Mouse (Mus musculus) cerebellum, adult 2 months (tissue): ENCODE results near the gene Cyb5b. TPM values are rescaled to one million over a fixed set of nuclear protein-coding genes. Genes with fewer than 3 reads are reported as not detected.
"Not testable (repeated sequence)": the region's sequence is repeated elsewhere in the genome, so short reads cannot be mapped to it uniquely, and the experiment has no call there.

Experiments
- DNase-seq, 2 experiments: peaks; one replicate each; pipeline ENCODE4 v3.0.0; 2021
- H3K27ac ChIP-seq: fragments of 200-500 bp; 2 replicates; pipeline ENCODE4 v1.5.1; 2012; ENCODE audit warnings: low read length, control low read depth, inconsistent platforms; ENCODE audit not compliant: insufficient read depth
- H3K27me3 ChIP-seq: fragments of 200-500 bp; 2 replicates; pipeline ENCODE4 v1.6.1; 2012; ENCODE audit warnings: inconsistent platforms, mild to moderate bottlenecking, low read length, moderate library complexity; ENCODE audit not compliant: control insufficient read depth, insufficient read depth
- H3K4me1 ChIP-seq: fragments of 200-500 bp; 2 replicates; pipeline ENCODE4 v1.6.1; 2011; ENCODE audit warnings: low read length; ENCODE audit not compliant: control insufficient read depth, insufficient read depth
- H3K4me3 ChIP-seq: fragments of 200-500 bp; replicated peaks from 2 replicates; pipeline ENCODE3; 2011; ENCODE audit warnings: mild to moderate bottlenecking, low read depth, low read length, control low read depth; ENCODE audit not compliant: insufficient read depth
- CTCF ChIP-seq: fragments of 200-500 bp; IDR thresholded peaks from 2 replicates; pipeline ENCODE4 v1.5.1; 2011; ENCODE audit warnings: low read depth, mild to moderate bottlenecking, control low read depth, low read length, moderate library complexity, borderline replicate concordance; ENCODE audit not compliant: insufficient read depth
- POLR2A ChIP-seq: fragments of 200-500 bp; IDR thresholded peaks from 2 replicates; pipeline ENCODE4 v1.6.1; 2011; ENCODE audit warnings: low read length, control low read depth, borderline replicate concordance; ENCODE audit not compliant: insufficient read depth
- WGBS: fragments of 180-500 bp; shearing (Covaris S2); methylation state at CpG from one replicate; pipeline ENCODE4 v1.1.7; 2018; 5-methylcytosine and 5-hydroxymethylcytosine counted together
- polyA plus RNA-seq: library from polyadenylated mRNA; depleted of rRNA; stranded (reverse); fragments of >200 nt; gene quantifications from 2 replicates; pipeline ENCODE4 v1.2.3, GENCODE M21; 2012

Cyb5b gene
- polyA plus RNA-seq, 1 experiment: 90.3 TPM

DNA sequence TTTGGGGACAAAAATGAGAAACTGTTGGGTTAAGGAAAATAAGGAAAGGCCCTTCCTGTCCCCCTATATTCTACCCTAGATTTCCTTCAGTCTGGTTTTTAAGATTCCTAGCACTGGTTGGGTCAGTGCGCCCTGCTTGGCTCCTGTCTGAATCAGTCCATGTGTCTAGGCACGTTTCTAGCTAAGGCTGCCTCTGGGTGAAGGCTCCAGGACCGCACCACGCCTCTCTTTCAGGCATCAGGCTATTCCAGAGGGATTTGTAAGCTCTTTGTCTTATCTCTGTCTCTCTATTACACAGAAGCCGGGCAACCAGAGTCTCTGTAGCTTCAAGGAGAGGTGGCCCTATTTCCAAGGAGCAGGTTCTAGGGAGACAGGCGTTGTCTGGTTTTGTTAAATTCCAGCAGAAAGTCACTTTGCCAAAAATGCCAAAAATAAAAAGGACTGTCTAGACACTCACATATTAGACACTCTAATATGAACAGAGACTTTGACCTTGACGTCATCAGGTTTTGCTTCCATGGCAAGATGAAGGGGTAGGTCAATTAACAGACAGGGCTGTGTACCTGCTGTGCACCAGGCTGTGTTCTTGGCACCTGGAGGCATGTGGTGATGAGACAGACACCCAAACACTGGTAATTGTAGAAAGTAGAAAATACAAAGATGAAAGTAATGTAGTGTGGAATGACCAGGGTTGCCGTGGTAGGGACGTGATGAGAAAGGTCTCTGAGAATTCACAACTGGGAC, 56.5 kb downstream of the Cyb5b start:
- Histone ChIP-seq H3K4me3 (no peak overlapping the region), H3K27me3 (no peaks in the 10 kb centered on the region), H3K27ac (no peak overlapping the region), H3K4me1 (peaks cover 21% of the 10 kb centered on the region)
- no peak for TF ChIP-seq CTCF
- TF ChIP-seq POLR2A: no peak
- DNase-seq: peak; percentile 33 to 65
- 76% methylated on average over 9 of the region's 9 CpGs for WGBS

DNA sequence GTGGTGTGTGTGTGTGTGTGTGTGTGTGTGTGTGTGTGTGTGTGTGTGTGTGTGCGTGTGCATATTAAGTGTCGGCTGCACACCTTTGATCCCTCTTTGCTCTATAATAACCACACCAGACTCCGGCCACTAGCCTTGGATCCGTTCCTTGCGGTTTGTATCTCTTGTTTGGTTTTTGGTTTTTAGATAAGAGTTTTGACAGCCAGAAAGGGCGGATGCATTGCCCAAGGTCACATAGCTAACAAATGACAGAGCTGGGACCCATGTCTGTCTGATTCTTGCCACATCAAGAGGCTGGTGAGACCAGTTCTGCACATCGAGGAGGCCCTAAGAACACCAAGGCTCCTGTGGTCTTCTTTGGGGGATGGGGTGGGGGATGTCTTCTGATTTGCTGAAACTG, 58.7 kb downstream of the Cyb5b start:
- Histone ChIP-seq H3K27ac (no peak overlapping the region), H3K4me3 (no peak overlapping the region), H3K27me3 (no peaks in the 10 kb centered on the region), H3K4me1 (peaks cover 21% of the 10 kb centered on the region)
- no peak for DNase-seq
- TF ChIP-seq CTCF (no peak), POLR2A (no peak)
- 90% methylated on average over 7 of the region's 7 CpGs for WGBS

- WGBS: 94% methylated on average over 7 of the region's 7 CpGs
These were observed 61.6 kb downstream of the Cyb5b start for GRCm38 (mm10) chr8:107212006-107212405.

GRCm38 (mm10) chr8:107217230-107217629, 66.8 kb downstream of the Cyb5b start:
- not testable (repeated sequence) for DNase-seq, H3K4me1 ChIP-seq, H3K4me3 ChIP-seq, H3K27me3 ChIP-seq, H3K27ac ChIP-seq
- WGBS: 72% methylated on average over 7 of the region's 7 CpGs

More at GRCm38 (mm10) chr8:107212006-107212405, 61.6 kb downstream of the Cyb5b start:
- no peak for DNase-seq
- Histone ChIP-seq H3K27me3 (no peaks in the 10 kb centered on the region), H3K4me3 (no peak overlapping the region), H3K4me1 (peaks cover 7% of the 10 kb centered on the region), H3K27ac (no peak overlapping the region)
- no peak for TF ChIP-seq CTCF
- no peak for TF ChIP-seq POLR2A

DNA sequence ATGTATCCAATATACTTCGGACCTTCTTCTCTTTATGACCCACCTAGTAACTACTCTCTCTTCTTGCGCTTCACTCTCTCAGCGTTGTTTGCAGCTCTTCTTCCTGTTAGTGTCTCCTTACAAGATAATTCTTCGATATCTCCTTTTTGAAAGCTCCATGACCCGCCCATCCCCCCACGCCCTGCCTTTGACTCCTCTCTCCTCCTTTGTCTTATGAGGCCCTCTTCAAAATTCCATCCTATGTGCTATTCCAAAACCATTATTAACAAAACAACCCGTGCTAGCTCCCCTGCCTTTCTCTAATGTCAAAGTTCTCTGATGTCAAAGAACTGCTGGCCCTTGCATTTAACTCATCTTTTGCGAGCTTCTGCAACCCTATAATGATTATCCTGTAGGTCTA, 67.7 kb downstream of the Cyb5b start:
- no peak for DNase-seq
- no peak overlapping the region for H3K27ac ChIP-seq
- WGBS: 87% methylated on average over 8 of the region's 8 CpGs
- H3K27me3 ChIP-seq: no peaks in the 10 kb centered on the region
- H3K4me1 ChIP-seq: no peaks in the 10 kb centered on the region
- no peak overlapping the region for H3K4me3 ChIP-seq
- TF ChIP-seq CTCF: no peak
- no peak for TF ChIP-seq POLR2A

- Histone ChIP-seq H3K27ac (no peak overlapping the region), H3K4me1 (no peaks in the 10 kb centered on the region), H3K27me3 (no peaks in the 10 kb centered on the region), H3K4me3 (no peak overlapping the region)
- WGBS: 80% methylated on average over 2 of the region's 2 CpGs
- TF ChIP-seq POLR2A: no peak
- no peak for TF ChIP-seq CTCF
- DNase-seq: no peak
These were observed 68.6 kb downstream of the Cyb5b start for GRCm38 (mm10) chr8:107219078-107219477.

GRCm38 (mm10) chr8:107221924-107222851, 71.7 kb downstream of the Cyb5b start:
- no peaks in the 10 kb centered on the region for H3K27me3 ChIP-seq
- DNase-seq: no peak
- H3K4me3 ChIP-seq: no peak overlapping the region
- WGBS: 53% methylated on average over 8 of the region's 8 CpGs
- H3K27ac ChIP-seq: no peak overlapping the region
- peaks cover 4% of the 10 kb centered on the region for H3K4me1 ChIP-seq
- no peak for TF ChIP-seq POLR2A
- TF ChIP-seq CTCF: no peak

DNA sequence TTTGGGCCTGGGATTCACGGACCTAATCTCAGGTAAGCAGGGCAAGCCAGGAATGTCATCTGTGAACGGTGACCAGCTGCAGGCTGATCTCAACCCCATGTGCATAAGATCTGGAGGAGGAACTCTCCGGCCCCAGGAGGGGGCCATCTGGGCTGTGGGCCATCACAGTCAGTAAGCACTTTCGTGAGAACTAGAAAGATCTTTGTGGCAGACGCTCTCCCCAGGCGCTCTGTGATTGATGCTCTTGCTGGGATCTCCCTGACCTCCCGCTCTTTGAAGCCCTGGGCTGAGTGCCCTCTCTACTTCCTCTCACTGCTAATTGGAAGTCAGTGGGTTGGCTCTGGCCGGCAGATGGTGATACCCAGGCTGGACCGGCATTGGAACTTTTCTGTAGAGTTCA, 75.7 kb downstream of the Cyb5b start:
- no peaks in the 10 kb centered on the region for H3K27me3 ChIP-seq
- peak; percentile 21 to 45 for DNase-seq
- 9% methylated on average over 9 of the region's 9 CpGs for WGBS
- no peak overlapping the region for H3K27ac ChIP-seq
- peaks cover 4% of the 10 kb centered on the region for H3K4me1 ChIP-seq
- no peak overlapping the region for H3K4me3 ChIP-seq
- TF ChIP-seq CTCF: no peak
- no peak for TF ChIP-seq POLR2A
